In genomic region chr4:133338521-133339095, GRCm38 (mm10) we compare ENCODE assay signal across 8 mouse cellular contexts. TPM values are rescaled to one million over a fixed set of nuclear protein-coding genes. Genes with fewer than 3 reads are reported as not detected.
DNase-seq lines count a peak whose midpoint lies in the region; ATAC-seq and TF ChIP-seq lines count a peak whose summit lies in the region.

No protein-coding gene starts in this region.

- TF ChIP-seq CTCF in spleen, adult 2 months (IDR thresholded peaks at IDR 0.05; ENCODE audit: extremely low read depth, insufficient read depth, insufficient read length, insufficient replicate concordance) = no peak
- TF ChIP-seq CTCF in midbrain, postnatal 0 days (IDR thresholded peaks at IDR 0.05) = no peak

- peak overlapping the region; percentile 78 for H3K4me2 ChIP-seq in intestine, embryonic 16.5 days (ENCODE audit: low read depth, low read length)
- peak overlapping the region; percentile 79 for H3K4me2 ChIP-seq in midbrain, postnatal 0 days (ENCODE audit: low read depth, low read length, poor library complexity, severe bottlenecking)

- 3% methylated on average over 16 of the region's 39 CpGs for WGBS in spleen, adult 2 months
- WGBS in intestine, embryonic 16.5 days = 0% methylated on average over 39 of the region's 39 CpGs
- WGBS in midbrain, postnatal 0 days = 1% methylated on average over 27 of the region's 39 CpGs

- H3K4me3 ChIP-seq in spleen, adult 2 months (ENCODE audit: extremely low read depth, insufficient read depth, insufficient read length) = peak overlapping the region; percentile 90
- H3K4me3 ChIP-seq in intestine, embryonic 16.5 days (ENCODE audit: low read length) = peak overlapping the region; percentile 86
- peak overlapping the region; percentile 90 for H3K4me3 ChIP-seq in midbrain, postnatal 0 days (ENCODE audit: low read depth, low read length)

- peak overlapping the region; percentile 24 for H3K27ac ChIP-seq in spleen, adult 2 months (ENCODE audit: insufficient read depth, low read length)
- peak overlapping the region; percentile 23 for H3K27ac ChIP-seq in intestine, embryonic 16.5 days (ENCODE audit: low read length)
- H3K27ac ChIP-seq in midbrain, postnatal 0 days (ENCODE audit: low read depth, low read length) = peak overlapping the region; percentile 58; the same call in 1 of the 2 replicates

- ATAC-seq in intestine, embryonic 16.5 days = peak; percentile 32; the same call in 1 of the 2 replicates
- no peak for ATAC-seq in midbrain, postnatal 0 days (ENCODE audit: low FRiP score)

- DNase-seq in adrenal gland, postnatal 10 days = peak; percentile 67
- DNase-seq in adrenal gland, postnatal 4 days (ENCODE audit: low spot score in 2 of 2) = no peak
- DNase-seq in spleen, adult 2 months (ENCODE audit: low read depth in 1 of 2, low spot score in 2 of 2) = no peak
- no peak for DNase-seq in spleen, postnatal 14 days (ENCODE audit: low spot score in 2 of 2)
- DNase-seq in midbrain, postnatal 0 days (ENCODE audit: low spot score) = no peak
- DNase-seq in urinary bladder, postnatal 4 days (ENCODE audit: low spot score in 2 of 2) = no peak
- no peak for DNase-seq in B cell, adult 2 months

- no peaks in the 10 kb centered on the region for H3K36me3 ChIP-seq in spleen, adult 2 months (ENCODE audit: control insufficient read depth, insufficient read depth, low read length)
- no peaks in the 10 kb centered on the region for H3K36me3 ChIP-seq in intestine, embryonic 16.5 days (ENCODE audit: control insufficient read depth, insufficient read depth, low read length)
- no peaks in the 10 kb centered on the region for H3K36me3 ChIP-seq in midbrain, postnatal 0 days (ENCODE audit: insufficient read depth, low read length)

- no peaks in the 10 kb centered on the region for H3K27me3 ChIP-seq in spleen, adult 2 months (ENCODE audit: control insufficient read depth, insufficient read depth, low read length)
- no peaks in the 10 kb centered on the region for H3K27me3 ChIP-seq in intestine, embryonic 16.5 days (replicated peaks; ENCODE audit: control insufficient read depth, insufficient read depth, low read length)
- H3K27me3 ChIP-seq in midbrain, postnatal 0 days (ENCODE audit: insufficient read depth, low read length) = no peaks in the 10 kb centered on the region

- no peak for TF ChIP-seq POLR2A in spleen, adult 2 months (IDR thresholded peaks at IDR 0.05; ENCODE audit: low read depth, low read length)

- H3K9me3 ChIP-seq in intestine, embryonic 16.5 days (ENCODE audit: control insufficient read depth, low read length) = no peaks in the 10 kb centered on the region
- H3K9me3 ChIP-seq in midbrain, postnatal 0 days (ENCODE audit: low read length) = no peaks in the 10 kb centered on the region

- H3K4me1 ChIP-seq in spleen, adult 2 months (ENCODE audit: control insufficient read depth, insufficient read depth, insufficient read length) = no peaks in the 10 kb centered on the region; the same call in 1 of the 2 replicates
- peaks cover 6% of the 10 kb centered on the region for H3K4me1 ChIP-seq in intestine, embryonic 16.5 days (ENCODE audit: control insufficient read depth, insufficient read depth, low read length)
- H3K4me1 ChIP-seq in midbrain, postnatal 0 days (ENCODE audit: insufficient read depth, low read length) = peaks cover 11% of the 10 kb centered on the region; the same call in 1 of the 2 replicates

- H3K9ac ChIP-seq in intestine, embryonic 16.5 days (ENCODE audit: low read depth, low read length) = peak overlapping the region; percentile 87
- H3K9ac ChIP-seq in midbrain, postnatal 0 days (replicated peaks; ENCODE audit: low read length, poor library complexity, severe bottlenecking) = peak overlapping the region; percentile 82

RNA-seq across cellular contexts. Expression of gene Wdtc1, which starts 14.7 kb away (rescaled TPM):
- total RNA-seq in adrenal gland, postnatal 10 days (2021) = 10 to 100 TPM; 46.3 to 50.1 TPM
- total RNA-seq in adrenal gland, postnatal 4 days (2021) = 10 to 100 TPM; 36.3 to 39.9 TPM
- polyA plus RNA-seq in spleen, adult 2 months (2012; rRNA removed) = 33.0 and 33.3 TPM in 2 replicates
- polyA plus RNA-seq in intestine, embryonic 16.5 days (2015; fragmentation: Nextera tagmentation; extraction: Ambion mirVana) = 11.4 and 12.8 TPM in 2 replicates
- 43.0 and 54.8 TPM in 2 replicates for total RNA-seq in midbrain, postnatal 0 days (2014; rRNA removed)
- polyA plus RNA-seq in midbrain, postnatal 0 days (2015; fragmentation: Nextera tagmentation; extraction: Ambion mirVana) = 14.4 and 15.6 TPM in 2 replicates

RNA-seq across cellular contexts. Expression of gene Slc9a1, which starts 30.9 kb away (rescaled TPM):
- total RNA-seq in adrenal gland, postnatal 10 days (2021) = 10 to 100 TPM; 31.9 to 42.5 TPM
- total RNA-seq in adrenal gland, postnatal 4 days (2021) = 10 to 100 TPM; 52.9 to 54.4 TPM
- 39.4 and 46.9 TPM in 2 replicates for polyA plus RNA-seq in spleen, adult 2 months (2012; rRNA removed)
- polyA plus RNA-seq in intestine, embryonic 16.5 days (2015; fragmentation: Nextera tagmentation; extraction: Ambion mirVana) = 9.1 and 9.2 TPM in 2 replicates
- total RNA-seq in midbrain, postnatal 0 days (2014; rRNA removed) = 29.5 and 34.9 TPM in 2 replicates
- polyA plus RNA-seq in midbrain, postnatal 0 days (2015; fragmentation: Nextera tagmentation; extraction: Ambion mirVana) = 11.8 and 12.8 TPM in 2 replicates
